Mouse (Mus musculus): ENCODE results near the gene Pim2. TPM values are rescaled to one million over a fixed set of nuclear protein-coding genes. Genes with fewer than 3 reads are reported as not detected.
"Not testable (repeated sequence)": the region's sequence is repeated elsewhere in the genome, so short reads cannot be mapped to it uniquely, and the experiment has no call there.

Gene Pim2
- total RNA-seq, 4 experiments from 2014 or later: 41.3 to 61.5 (median 50.7) TPM

DNA sequence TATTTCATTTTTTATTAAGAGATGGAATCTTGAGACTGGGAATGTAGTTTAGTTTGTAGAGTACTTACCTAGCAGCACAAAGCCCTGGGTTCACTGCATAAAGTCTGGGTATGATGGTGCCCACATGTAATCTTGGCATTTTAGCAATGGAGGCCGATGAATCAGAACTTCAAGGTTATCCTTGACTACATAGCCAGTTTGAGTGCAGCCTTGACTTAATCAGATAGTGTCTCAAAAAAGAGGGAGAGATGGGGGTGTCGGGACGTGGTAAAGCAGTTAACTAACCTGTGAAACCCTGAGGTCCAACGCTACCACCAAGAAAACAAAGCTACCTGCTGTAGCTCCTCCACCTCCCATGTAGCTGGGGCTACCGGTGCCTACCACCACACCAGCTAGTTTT, 26.4 kb downstream of the Pim2 start:
- DNase-seq (ENCODE audit: low spot score in 2 of 2): no peak

GRCm38 (mm10) chrX:7907735-7908134, 29.7 kb downstream of the Pim2 start, which contains the start of gene Gm10491:
Gene Gm10491, minus strand, starts transcription at chrX:7907835.
- no peak for DNase-seq (ENCODE audit: low spot score in 2 of 2)

GRCm38 (mm10) chrX:7909242-7909641, 31.2 kb downstream of the Pim2 start, which contains the start of gene Gm10490:
Gene Gm10490, plus strand, starts transcription at chrX:7909542.
- not testable (repeated sequence) for DNase-seq (ENCODE audit: low spot score in 2 of 2)

DNA sequence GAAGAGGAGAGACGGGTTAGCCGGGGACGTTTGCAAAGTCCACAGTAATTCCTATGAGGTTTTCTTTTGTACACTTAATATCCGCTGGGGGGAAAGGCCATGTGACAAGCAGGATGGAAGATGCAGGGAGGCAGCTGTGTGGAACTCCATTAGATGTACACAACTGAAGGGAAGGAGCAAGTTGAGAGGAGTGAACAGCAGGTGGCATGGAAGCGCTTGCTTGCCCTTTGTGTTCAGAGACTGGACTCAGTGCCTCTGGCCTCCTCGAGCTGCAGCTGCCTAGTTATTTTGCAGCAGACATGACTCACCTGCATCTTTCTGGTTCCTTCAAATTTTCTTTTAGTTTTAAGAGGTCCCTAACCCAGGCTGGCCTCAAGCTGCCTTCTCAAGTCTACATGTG, 32.4 kb downstream of the Pim2 start:
- DNase-seq (ENCODE audit: low spot score in 2 of 2): no peak

- not testable (repeated sequence) for DNase-seq (ENCODE audit: low spot score in 2 of 2)
Measured at GRCm38 (mm10) chrX:7915669-7916068, 37.6 kb downstream of the Pim2 start.

DNA sequence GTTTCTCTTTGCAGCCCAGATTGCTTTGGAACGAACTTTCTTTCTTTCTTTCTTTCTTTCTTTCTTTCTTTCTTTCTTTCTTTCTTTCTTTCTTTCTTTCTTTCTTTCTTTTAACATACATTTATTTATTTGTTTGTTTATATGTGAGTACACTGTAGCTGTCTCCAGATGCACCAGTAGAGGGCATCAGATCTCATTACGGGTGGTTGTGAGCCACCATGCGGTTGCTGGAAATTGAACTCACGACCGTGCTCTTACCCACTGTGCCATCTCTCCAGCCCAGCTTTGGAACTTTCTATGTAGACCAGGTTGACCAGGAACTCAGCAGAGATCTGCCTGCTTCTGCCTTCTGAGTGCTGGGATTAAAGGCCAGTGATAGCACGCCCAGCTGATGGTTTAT, 39.9 kb downstream of the Pim2 start:
- not testable (repeated sequence) for DNase-seq (ENCODE audit: low spot score in 2 of 2)

- DNase-seq (ENCODE audit: low spot score in 2 of 2): peak; percentile 38 to 57
Measured at GRCm38 (mm10) chrX:7919601-7920383, 41.7 kb downstream of the Pim2 start, which contains the start of gene Pcsk1n. Gene Pcsk1n, plus strand, starts transcription at chrX:7919822.

DNA sequence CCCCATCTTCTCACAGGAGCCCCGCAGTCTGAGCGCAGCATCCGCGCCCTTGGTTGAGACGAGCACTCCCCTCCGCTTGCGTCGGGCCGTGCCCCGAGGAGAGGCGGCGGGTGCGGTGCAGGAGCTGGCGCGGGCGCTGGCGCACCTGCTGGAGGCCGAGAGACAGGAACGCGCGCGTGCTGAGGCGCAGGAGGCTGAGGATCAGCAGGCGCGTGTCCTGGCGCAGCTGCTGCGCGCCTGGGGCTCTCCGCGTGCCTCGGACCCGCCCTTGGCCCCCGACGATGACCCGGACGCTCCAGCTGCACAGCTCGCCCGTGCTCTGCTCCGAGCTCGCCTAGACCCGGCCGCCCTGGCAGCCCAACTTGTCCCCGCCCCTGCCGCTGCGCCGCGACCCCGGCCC, 44.0 kb downstream of the Pim2 start:
- no peak for DNase-seq (ENCODE audit: low spot score in 2 of 2)

GRCm38 (mm10) chrX:7926266-7926665, 48.2 kb downstream of the Pim2 start:
- no peak for DNase-seq (ENCODE audit: low spot score in 2 of 2)

DNA sequence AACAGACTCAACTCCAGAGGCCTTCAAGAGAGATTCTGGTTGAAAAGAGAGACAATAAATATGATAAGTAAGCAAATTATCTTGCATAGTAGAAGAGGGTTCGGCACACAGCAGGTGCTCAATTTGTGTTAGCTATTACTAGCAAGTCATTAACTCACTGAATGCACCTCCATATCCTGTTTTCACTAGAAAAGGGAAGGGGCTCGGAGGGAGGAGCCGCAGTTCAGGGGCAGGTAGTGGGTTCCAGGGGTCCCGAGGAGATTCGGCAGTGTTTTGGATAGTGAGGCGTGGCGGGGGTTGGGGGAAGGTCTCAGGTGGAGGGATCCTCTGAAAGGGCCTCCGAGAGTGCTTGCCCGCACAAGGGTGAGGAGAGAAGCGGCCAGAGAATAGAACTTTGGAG, 49.1 kb downstream of the Pim2 start:
- no peak for DNase-seq (ENCODE audit: low spot score in 2 of 2)

DNA sequence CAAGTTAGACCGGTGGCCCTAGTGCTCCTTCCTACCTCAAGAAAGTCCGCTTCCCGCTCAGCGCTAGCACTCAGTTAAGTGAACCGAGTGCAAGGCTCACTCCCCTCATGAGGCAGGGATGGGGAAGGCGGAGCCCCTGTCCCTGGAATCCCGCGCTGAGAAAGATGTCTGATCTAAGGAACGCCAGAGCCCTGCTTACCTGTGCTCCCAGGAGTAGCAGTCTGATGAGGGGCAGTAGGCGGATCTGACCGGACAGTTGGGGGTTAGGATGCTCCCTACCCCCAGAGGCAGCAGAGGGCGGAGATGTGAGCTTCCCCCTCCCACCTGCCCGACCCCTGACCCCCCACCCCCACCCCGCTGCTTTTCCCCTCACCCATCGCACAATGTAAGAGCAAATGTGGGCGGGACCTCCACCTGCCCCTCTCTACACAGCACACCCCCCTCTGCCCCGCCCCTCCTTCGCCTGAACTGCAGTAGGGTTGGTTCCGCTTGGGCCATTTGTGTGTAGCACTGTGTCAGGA, 50.3 kb downstream of the Pim2 start, which contains the start of gene Eras:
TSS of gene Eras (minus strand) at position 338 of the 521 bp plus-strand sequence.
- no peak for DNase-seq (ENCODE audit: low spot score in 2 of 2)

Other genes with a start within 250 kb of the Pim2 start
- 1,000 to 10,000 TPM; 1,661 to 2,111 (median 1,867) TPM for gene Syp, start 239.8 kb upstream of the Pim2 start, total RNA-seq (2022)
- 1 to 10 TPM in 3 of 4 experiments, under 1 TPM in 1; 0.70 to 2.3 (median 1.9) TPM for gene Prickle3, start 221.0 kb upstream of the Pim2 start, total RNA-seq (2022)
- 1 to 10 TPM; 4.6 to 7.8 (median 6.0) TPM for gene Plp2, start 206.9 kb upstream of the Pim2 start, total RNA-seq (2022)
- under 1 TPM; 0.23 to 0.36 (median 0.30) TPM for gene Magix, start 197.0 kb upstream of the Pim2 start, total RNA-seq (2022)
- gene Gpkow, start 181.1 kb upstream of the Pim2 start, total RNA-seq (2022): 10 to 100 TPM; 33.2 to 39.4 (median 35.8) TPM
- 10 to 100 TPM; 55.6 to 68.4 (median 62.7) TPM for gene Wdr45, start 163.9 kb upstream of the Pim2 start, total RNA-seq (2022)
- gene Gm45208, start 156.0 kb upstream of the Pim2 start, total RNA-seq (2022): not detected
- gene Praf2, start 149.8 kb upstream of the Pim2 start, total RNA-seq (2022): 100 to 1,000 TPM in 2 of 4 experiments, 10 to 100 TPM in 2; 90.4 to 101 (median 96.8) TPM
- 10 to 100 TPM; 12.4 to 21.4 (median 17.2) TPM for gene Ccdc120, start 127.4 kb upstream of the Pim2 start, total RNA-seq (2022)
- gene Tfe3, start 115.7 kb upstream of the Pim2 start, total RNA-seq (2022): 10 to 100 TPM; 31.8 to 34.9 (median 32.7) TPM
- 100 to 1,000 TPM in 3 of 4 experiments, 10 to 100 TPM in 1; 97.8 to 120 (median 109) TPM for gene Gripap1, start 88.5 kb upstream of the Pim2 start, total RNA-seq (2022)
- gene Kcnd1, start 56.0 kb upstream of the Pim2 start, total RNA-seq (2022): 10 to 100 TPM in 2 of 4 experiments, 1 to 10 TPM in 2; 8.8 to 11.8 (median 10.1) TPM
- gene Otud5, start 36.9 kb upstream of the Pim2 start, total RNA-seq (2022): 10 to 100 TPM; 72.4 to 77.1 (median 75.7) TPM
- gene Slc35a2, start 5.8 kb downstream of the Pim2 start, total RNA-seq (2022): 10 to 100 TPM; 39.3 to 50.9 (median 41.9) TPM
- 10 to 100 TPM; 65.0 to 82.0 (median 75.3) TPM for gene Pqbp1, start 21.0 kb downstream of the Pim2 start, total RNA-seq (2022)
- gene Timm17b, start 21.1 kb downstream of the Pim2 start, total RNA-seq (2022): 10 to 100 TPM; 19.6 to 33.3 (median 25.4) TPM
- not detected for gene Gm10491, start 29.6 kb downstream of the Pim2 start, total RNA-seq (2022)
- not detected for gene Gm10490, start 31.3 kb downstream of the Pim2 start, total RNA-seq (2022)
- 100 to 1,000 TPM; 321 to 373 (median 344) TPM for gene Pcsk1n, start 41.6 kb downstream of the Pim2 start, total RNA-seq (2022)
- not detected for gene Eras, start 50.3 kb downstream of the Pim2 start, total RNA-seq (2022)
- gene Hdac6, start 69.6 kb downstream of the Pim2 start, total RNA-seq (2022): 10 to 100 TPM; 45.6 to 50.1 (median 47.6) TPM
- not detected for gene Gata1, start 99.8 kb downstream of the Pim2 start, total RNA-seq (2022)
- not detected for gene Glod5, start 140.2 kb downstream of the Pim2 start, total RNA-seq (2022)
- gene Suv39h1, start 196.5 kb downstream of the Pim2 start, total RNA-seq (2022): 10 to 100 TPM; 18.1 to 28.6 (median 23.6) TPM
- 1 to 10 TPM in 3 of 4 experiments, under 1 TPM in 1; 0.83 to 4.5 (median 2.4) TPM for gene Was, start 212.2 kb downstream of the Pim2 start, total RNA-seq (2022)

Data from layer of hippocampus, adult 8-10 months (tissue).